Mouse (Mus musculus): ENCODE measurements around the gene Fkbp3. TPM values are rescaled to one million over a fixed set of nuclear protein-coding genes. Genes with fewer than 3 reads are reported as not detected.
A peak's percentile ranks its signal among the peaks of the same experiment; 100 is the strongest.

Fkbp3 gene
- total RNA-seq, 2 experiments from 2014 or later, result 186 to 206 TPM

DNA sequence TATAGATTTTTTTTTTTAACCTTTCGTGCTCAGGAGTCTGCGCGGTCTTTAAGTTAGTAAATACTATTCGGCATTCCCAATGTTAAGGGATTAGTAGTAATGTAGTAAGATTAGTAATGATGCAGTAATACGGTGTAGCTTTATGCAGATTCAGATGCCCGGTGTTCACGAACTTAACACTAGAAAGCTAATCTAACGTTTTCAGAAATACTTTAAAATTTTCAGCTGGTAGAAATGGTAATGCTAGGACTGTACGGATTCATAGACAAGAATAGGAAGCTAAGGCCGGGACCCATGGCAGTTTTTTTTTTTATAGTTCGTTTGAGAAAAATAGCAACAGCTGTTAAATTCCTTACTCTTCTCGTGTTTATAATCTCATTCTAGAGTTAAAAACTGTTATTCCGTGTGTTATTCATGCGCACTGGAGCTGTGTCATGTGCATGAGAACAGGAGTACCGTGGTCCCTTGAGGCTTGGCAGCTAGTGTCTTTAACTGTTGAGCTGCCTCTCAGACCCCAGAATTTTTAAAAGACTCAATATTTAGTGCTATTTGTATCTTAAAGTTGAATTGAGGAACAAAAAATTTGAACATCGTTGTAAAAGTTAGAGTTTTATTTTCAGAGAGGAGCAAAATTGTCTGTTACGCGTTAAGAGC is 36.8 kb downstream of the Fkbp3 start:
- intact Hi-C loops (cut with DNase I), result no loop called here
- DNase-seq (ENCODE audit: extremely low spot score in 1 of 2, low spot score in 2 of 2), result no peak

DNA sequence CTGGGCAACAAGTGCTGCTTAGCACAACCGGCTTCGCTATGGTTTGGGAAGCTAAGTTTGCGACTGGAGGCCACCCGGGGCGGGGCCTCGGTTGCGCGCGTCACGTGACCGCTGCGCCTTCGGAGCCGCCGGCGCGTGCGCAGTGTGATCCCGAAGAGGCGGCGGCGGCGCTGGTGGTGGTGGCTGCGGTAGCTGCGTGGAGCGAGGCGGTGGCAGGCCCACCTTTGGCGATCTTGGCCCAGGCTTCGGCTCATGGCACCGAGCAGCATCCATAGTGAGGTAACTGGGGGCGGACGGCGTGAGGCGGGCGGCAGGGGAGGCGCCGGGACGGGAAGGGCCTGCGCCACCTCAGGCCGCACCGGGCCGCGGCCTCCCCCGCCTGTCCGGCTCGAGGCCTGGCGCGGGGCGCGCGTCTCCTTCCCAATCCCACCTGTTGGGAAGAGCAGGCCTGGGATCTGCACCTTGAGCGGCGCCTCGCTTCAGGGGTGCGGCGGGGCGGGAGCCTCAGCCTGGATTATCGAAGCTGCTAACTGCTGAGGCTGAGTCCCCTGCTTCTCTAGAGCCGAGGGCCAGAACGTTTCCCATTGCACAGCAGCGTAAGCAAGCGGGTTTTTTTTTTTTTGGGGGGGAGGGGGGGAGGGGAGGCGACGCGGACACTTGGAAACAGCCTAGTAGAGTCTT is 37.5 kb downstream of the Fkbp3 start, which contains the start of gene Prpf39:
Gene Prpf39, plus strand, starts transcription at position 144 of the 681 bp plus-strand sequence.
- intact Hi-C loops (cut with DNase I), result no loop called here
- peak; percentile 87 to 95 for DNase-seq (ENCODE audit: extremely low spot score in 1 of 2, low spot score in 2 of 2)

DNA sequence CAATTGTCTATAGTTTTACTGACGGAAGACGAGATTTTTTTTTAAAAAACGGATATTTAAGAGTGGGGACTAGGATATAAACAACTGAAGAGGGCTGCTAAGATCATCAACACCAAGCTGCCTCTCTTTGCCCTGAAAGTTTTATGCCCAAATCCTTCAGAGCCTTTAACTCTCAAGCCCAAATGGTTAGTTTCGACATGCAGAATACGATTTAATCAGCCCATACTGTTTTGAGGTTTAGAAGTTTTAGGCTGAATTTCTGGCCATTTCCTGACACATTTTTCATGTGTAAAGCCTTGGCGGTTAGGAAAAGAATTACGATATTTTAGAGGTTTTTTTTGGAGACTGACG is 38.0 kb downstream of the Fkbp3 start:
- DNase-seq (ENCODE audit: extremely low spot score in 1 of 2, low spot score in 2 of 2), result no peak
- intact Hi-C loops (cut with DNase I), result no loop called here

DNA sequence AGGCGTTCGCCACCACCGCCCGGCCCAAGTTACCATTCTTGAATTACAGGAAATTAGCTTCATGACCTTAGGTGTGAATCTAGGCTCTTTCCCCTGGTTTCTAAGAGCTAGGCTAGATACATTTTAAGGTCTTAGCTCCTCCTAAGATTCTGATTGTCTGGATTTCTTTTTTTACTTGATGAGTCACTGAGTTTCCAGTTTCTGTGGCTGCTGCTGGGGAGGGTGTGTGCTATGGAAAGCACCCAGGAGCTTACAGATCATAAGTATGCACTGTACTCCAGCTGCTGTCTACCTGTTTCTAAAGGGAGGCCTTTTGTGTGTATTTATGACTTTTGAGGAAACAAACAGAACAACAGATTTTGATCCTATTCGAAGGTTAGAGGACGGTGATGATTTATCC is 51.0 kb downstream of the Fkbp3 start:
- intact Hi-C loops (cut with DNase I), result no loop called here
- DNase-seq (ENCODE audit: extremely low spot score in 1 of 2, low spot score in 2 of 2), result no peak

Other genes with a start within 250 kb of the Fkbp3 start
- 10 to 100 TPM; 11.0 to 14.8 TPM for gene Gm527, start 156.1 kb downstream of the Fkbp3 start, total RNA-seq (2021)
- 10 to 100 TPM; 23.3 to 24.4 TPM for gene Klhl28, start 108.5 kb downstream of the Fkbp3 start, total RNA-seq (2021)
- 10 to 100 TPM; 39.1 to 39.4 TPM for gene Togaram1, start 108.2 kb downstream of the Fkbp3 start, total RNA-seq (2021)
- gene Prpf39, start 37.7 kb downstream of the Fkbp3 start, total RNA-seq (2021), result 10 to 100 TPM; 42.4 to 45.5 TPM
- 10 to 100 TPM; 11.4 to 12.1 TPM for gene Fancm, start 1.6 kb upstream of the Fkbp3 start, total RNA-seq (2021)
- gene Mis18bp1, start 98.6 kb upstream of the Fkbp3 start, total RNA-seq (2021), result 1 to 10 TPM; 1.5 to 1.8 TPM
- not detected for gene Wdr20rt, start 151.5 kb upstream of the Fkbp3 start, total RNA-seq (2021)

Measured in left cerebral cortex, postnatal 10 days (tissue).